Mouse (Mus musculus): ENCODE results near the gene Ankrd55. TPM values are rescaled to one million over a fixed set of nuclear protein-coding genes. Genes with fewer than 3 reads are reported as not detected.
"Not testable (repeated sequence)": the region's sequence is repeated elsewhere in the genome, so short reads cannot be mapped to it uniquely, and the experiment has no call there.

Ankrd55 gene
- polyA plus RNA-seq, 1 experiment from 2014 or later = 1.3 TPM

DNA sequence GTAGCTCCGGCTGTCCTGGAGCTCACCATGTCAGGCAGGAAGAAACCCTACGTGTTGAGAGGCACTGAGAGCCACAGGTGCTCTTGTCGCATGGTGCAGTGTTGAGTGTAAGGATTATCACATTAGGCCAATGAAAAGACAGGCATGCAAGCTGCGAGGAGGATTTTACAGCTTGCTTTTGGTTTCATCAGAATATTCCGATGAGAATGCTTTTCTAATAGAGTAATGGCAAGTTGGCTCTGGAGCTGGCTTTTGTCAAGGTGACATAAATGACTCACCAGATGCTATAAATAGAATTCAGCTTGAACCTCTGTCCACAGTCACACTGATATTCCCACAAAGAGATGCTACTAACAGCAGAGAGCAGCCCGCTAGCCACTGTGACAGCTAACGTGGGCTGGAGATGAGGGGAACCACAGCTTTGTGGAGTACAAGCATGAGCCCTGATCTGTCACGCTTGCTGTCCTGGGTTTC, 137.0 kb downstream of the Ankrd55 start:
- H3K9me3 ChIP-seq (replicated peaks) = no peaks in the 10 kb centered on the region
- ATAC-seq = no peak
- 84% methylated on average over 8 of the region's 8 CpGs for WGBS
- H3K27me3 ChIP-seq = no peaks in the 10 kb centered on the region
- H3K4me3 ChIP-seq = no peak overlapping the region
- H3K9ac ChIP-seq = no peak overlapping the region
- H3K27ac ChIP-seq = no peak overlapping the region
- H3K36me3 ChIP-seq (ENCODE audit: poor library complexity, severe bottlenecking) = no peaks in the 10 kb centered on the region
- no peaks in the 10 kb centered on the region for H3K4me1 ChIP-seq
- H3K4me2 ChIP-seq = no peak overlapping the region

DNA sequence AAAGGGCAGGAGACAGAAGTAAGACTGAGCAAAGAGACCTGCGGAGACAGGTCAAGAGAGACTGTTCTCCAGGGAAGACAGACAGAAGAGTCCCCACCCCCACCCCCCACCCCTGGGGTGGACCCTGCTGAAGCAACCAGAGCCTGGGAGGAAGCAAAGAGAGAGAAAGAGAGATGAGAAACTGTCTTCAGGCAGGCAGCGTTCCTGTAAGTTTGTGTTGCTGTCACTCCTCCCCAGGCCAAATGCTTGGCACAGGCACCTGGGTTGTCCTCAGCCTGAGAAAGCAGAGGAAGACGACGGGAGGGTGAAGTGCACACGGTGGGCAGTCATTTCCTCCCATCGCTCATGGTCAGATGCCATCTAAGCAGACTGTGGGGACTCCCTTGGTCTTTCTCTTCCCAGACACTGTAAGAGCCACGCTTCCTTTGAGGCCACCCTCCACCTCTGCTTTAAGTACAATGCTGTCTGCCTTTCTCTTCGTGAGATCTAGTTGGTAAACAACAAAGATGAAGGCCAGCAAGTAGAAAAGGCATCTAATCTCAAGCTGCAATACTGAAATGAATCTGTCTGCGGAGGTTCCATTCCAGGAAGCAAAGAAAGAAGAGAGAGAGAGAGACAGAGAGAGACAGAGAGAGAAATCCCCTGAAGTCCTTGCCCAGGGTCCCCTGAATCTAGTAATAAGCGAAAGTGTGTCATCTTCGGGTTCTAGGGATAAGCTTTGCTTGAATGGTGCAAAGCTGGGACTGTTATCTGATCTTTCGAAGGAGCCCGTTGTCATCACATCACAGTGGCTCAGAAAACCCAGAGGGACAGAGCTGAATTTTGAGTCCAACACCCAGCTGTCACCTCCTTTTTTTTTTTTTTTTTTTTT, 138.2 kb downstream of the Ankrd55 start:
- no peak for ATAC-seq
- 77% methylated on average over 13 of the region's 13 CpGs for WGBS
- H3K36me3 ChIP-seq (ENCODE audit: poor library complexity, severe bottlenecking) = no peaks in the 10 kb centered on the region
- no peaks in the 10 kb centered on the region for H3K27me3 ChIP-seq
- H3K9ac ChIP-seq = no peak overlapping the region
- H3K4me3 ChIP-seq = no peak overlapping the region
- H3K4me2 ChIP-seq = no peak overlapping the region
- no peaks in the 10 kb centered on the region for H3K9me3 ChIP-seq (replicated peaks)
- H3K27ac ChIP-seq = no peak overlapping the region
- no peaks in the 10 kb centered on the region for H3K4me1 ChIP-seq

DNA sequence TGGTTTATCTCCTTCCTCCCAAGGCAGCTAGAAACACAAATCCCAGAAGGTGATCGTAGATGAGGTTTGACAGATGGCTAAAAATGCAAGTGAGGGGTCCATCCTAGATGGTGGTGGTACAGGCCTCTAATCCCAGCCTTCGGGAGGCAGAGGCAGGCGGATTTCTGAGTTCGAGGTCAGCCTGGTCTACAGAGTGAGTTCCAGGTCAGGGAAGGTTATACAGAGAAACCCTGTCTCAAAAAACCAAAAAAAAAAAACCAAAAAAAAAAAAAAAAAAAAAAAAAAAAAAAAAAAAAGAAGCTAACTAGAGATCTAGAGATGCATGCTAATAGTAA, 138.9 kb downstream of the Ankrd55 start:
- not testable (repeated sequence) for ATAC-seq; H3K27me3 ChIP-seq; H3K4me3 ChIP-seq; H3K4me2 ChIP-seq; H3K36me3 ChIP-seq (ENCODE audit: poor library complexity, severe bottlenecking); H3K9me3 ChIP-seq (replicated peaks); H3K9ac ChIP-seq; H3K4me1 ChIP-seq; H3K27ac ChIP-seq
- WGBS = 92% methylated on average over 4 of the region's 4 CpGs

DNA sequence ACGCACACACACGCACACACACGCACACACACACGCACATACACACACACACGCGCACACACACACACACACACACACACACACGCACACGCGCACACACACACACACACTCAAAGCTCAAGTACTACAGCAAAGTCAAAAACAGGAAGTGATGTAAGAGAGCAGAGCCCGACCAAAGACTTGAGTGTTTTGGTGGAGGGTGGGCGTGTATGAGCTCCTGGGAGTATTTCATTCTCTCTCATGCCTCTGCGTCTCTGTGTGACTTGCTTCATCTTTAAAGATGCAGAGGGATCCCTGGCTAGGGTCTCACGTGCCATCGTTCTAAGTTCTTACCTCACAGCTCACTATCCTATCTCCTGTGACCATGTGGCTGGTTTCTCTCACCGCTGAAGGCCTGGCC, 139.3 kb downstream of the Ankrd55 start:
- no peak overlapping the region for H3K9ac ChIP-seq
- 92% methylated on average over 13 of the region's 15 CpGs for WGBS
- no peaks in the 10 kb centered on the region for H3K36me3 ChIP-seq (ENCODE audit: poor library complexity, severe bottlenecking)
- H3K4me1 ChIP-seq = no peaks in the 10 kb centered on the region
- H3K4me2 ChIP-seq = no peak overlapping the region
- no peak overlapping the region for H3K4me3 ChIP-seq
- no peaks in the 10 kb centered on the region for H3K9me3 ChIP-seq (replicated peaks)
- no peak overlapping the region for H3K27ac ChIP-seq
- ATAC-seq = no peak
- H3K27me3 ChIP-seq = no peaks in the 10 kb centered on the region

DNA sequence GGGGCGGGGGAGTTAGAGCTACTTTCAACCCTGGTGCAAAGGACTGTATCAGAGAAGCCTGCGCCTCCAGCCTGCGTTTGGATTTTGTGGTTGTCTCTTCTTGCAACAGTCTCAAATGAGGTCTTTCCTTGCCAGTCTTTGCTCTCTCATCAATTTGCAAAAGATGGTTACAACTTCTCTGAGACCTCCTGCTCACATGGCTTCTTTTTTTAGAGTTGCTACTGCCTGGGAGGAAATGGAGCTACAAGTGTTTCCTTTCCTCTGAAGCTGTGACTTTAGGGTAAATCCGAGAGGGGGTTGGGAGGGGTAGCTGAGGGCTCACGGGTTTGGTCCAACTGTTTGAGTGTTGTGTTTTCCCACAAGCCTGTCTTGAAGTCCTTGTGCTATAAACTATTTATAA, 145.0 kb downstream of the Ankrd55 start:
- no peaks in the 10 kb centered on the region for H3K4me1 ChIP-seq
- no peaks in the 10 kb centered on the region for H3K9me3 ChIP-seq (replicated peaks)
- no peaks in the 10 kb centered on the region for H3K27me3 ChIP-seq
- 76% methylated on average over 5 of the region's 5 CpGs for WGBS
- no peaks in the 10 kb centered on the region for H3K36me3 ChIP-seq (ENCODE audit: poor library complexity, severe bottlenecking)
- no peak overlapping the region for H3K4me3 ChIP-seq
- H3K27ac ChIP-seq = no peak overlapping the region
- no peak overlapping the region for H3K9ac ChIP-seq
- H3K4me2 ChIP-seq = no peak overlapping the region
- ATAC-seq = no peak

Other genes starting within 250 kb of the Ankrd55 start
- gene Il6st, start 175.6 kb downstream of the Ankrd55 start, polyA plus RNA-seq (2015; fragmentation: Nextera tagmentation; extraction: Ambion mirVana) = 9.5 and 11.0 TPM in 2 replicates

All from forebrain, embryonic 13.5 days (tissue).